Mouse (Mus musculus) small intestine, adult 2 months (tissue): Measurements from ENCODE around the gene Ceacam15.

Source experiments
- CTCF ChIP-seq: fragments of 200-500 bp; IDR thresholded peaks from 2 replicates; pipeline ENCODE4 v1.5.1; 2012; ENCODE audit warnings: low read depth, mild to moderate bottlenecking, control low read depth, inconsistent platforms, low read length, moderate library complexity, mixed read lengths; ENCODE audit not compliant: insufficient replicate concordance, insufficient read length; ENCODE audit errors: extremely low read depth
- POLR2A ChIP-seq: fragments of 200-500 bp; IDR thresholded peaks from 2 replicates; pipeline ENCODE4 v1.6.1; 2012; ENCODE audit warnings: low read depth, mild to moderate bottlenecking, control low read depth, inconsistent platforms, low read length, moderate library complexity

DNA sequence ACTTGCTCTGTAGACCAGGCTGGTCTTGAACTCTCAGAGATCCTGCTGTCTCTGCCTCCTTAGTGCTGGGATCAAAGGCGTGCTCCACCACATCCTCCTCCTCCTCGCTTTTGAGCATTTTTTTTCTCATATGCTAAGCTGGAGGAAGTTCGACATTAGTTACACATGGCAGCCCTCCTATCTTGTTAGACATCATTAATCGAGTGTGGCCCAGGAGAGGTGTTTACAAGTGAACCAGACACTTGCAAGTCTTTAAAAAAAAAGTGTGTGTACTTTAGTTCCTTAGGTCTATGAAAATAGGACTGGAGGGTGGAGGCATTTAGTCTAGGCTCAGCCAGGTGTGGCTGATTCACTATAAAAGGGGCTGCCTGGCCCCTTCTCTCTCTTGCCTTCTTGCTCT, 44.5 kb downstream of the Ceacam15 start:
- TF ChIP-seq POLR2A (no peak), CTCF (no peak)
